Mouse (Mus musculus) hindbrain, embryonic 15.5 days (tissue): ENCODE measurements at regions not wholly inside any gene's neighbourhood (a gene's known extent, or its start where the extent isn't known, plus 50 kb on each side); places are given as distances from the start of the nearest gene placed in this dataset.
"Not testable (repeated sequence)": the region's sequence is repeated elsewhere in the genome, so short reads cannot be mapped to it uniquely, and the experiment has no call there.

Source experiments
- ATAC-seq: fragments of 200-750 bp; cut with Nextera tagmentation; 2 replicates; pipeline ENCODE4 v1.8.0; 2017; ENCODE audit warnings: low read depth, moderate number of reproducible peaks, moderate TSS enrichment; ENCODE audit not compliant: low FRiP score
- H3K27ac ChIP-seq: fragments of 300-500 bp; sonication (generic); replicated peaks from 2 replicates; pipeline ENCODE4 v1.5.1; 2015; ENCODE audit warnings: mild to moderate bottlenecking, inconsistent platforms
- H3K27me3 ChIP-seq: fragments of 300-500 bp; sonication (generic); 2 replicates; pipeline ENCODE4 v1.6.1; 2015; ENCODE audit warnings: control low read depth, inconsistent platforms
- H3K36me3 ChIP-seq: fragments of 300-500 bp; sonication (generic); 2 replicates; pipeline ENCODE4 v1.6.1; 2015; ENCODE audit warnings: control low read depth, inconsistent platforms
- H3K4me1 ChIP-seq: fragments of 300-500 bp; sonication (generic); replicated peaks from 2 replicates; pipeline ENCODE4 v1.6.1; 2015; ENCODE audit warnings: control low read depth, inconsistent platforms
- H3K4me2 ChIP-seq: fragments of 300-500 bp; sonication (generic); 2 replicates; pipeline ENCODE4 v1.6.1; 2015; ENCODE audit warnings: moderate library complexity, mild to moderate bottlenecking, inconsistent platforms
- H3K4me3 ChIP-seq: fragments of 300-500 bp; sonication (generic); 2 replicates; pipeline ENCODE4 v1.5.1; 2015; ENCODE audit warnings: mild to moderate bottlenecking, inconsistent platforms
- H3K9ac ChIP-seq: fragments of 300-500 bp; sonication (generic); 2 replicates; pipeline ENCODE4 v1.6.1; 2015; ENCODE audit warnings: inconsistent platforms
- H3K9me3 ChIP-seq: fragments of 300-500 bp; sonication (generic); 2 replicates; pipeline ENCODE4 v1.6.1; 2016; ENCODE audit warnings: control low read depth, inconsistent platforms
- WGBS: fragments of 180-500 bp; shearing (Covaris S2); methylation state at CpG from one replicate; pipeline ENCODE4 v1.1.7; 2015; 5-methylcytosine and 5-hydroxymethylcytosine counted together

DNA sequence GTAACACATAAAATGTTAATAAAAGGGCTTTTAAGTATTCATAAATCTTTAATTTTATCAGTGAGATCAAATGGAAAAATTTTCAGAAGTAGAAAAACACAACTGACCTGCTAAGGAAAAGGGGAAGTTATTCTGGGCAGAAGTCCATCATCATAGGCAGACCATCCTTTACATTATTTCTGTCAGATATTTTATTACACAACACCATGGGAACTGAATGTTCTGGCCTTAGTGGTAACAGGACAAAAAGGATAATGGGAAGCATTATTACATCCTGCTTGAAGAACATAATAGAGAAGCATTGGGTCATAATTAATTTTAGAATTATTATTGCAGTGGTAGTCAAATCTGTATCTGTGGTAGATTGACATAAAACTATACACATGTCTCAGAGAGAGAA lies 603.5 kb upstream of the Gje1 start:
- no peak overlapping the region for H3K27ac ChIP-seq
- no peaks in the 10 kb centered on the region for H3K4me1 ChIP-seq
- H3K9me3 ChIP-seq, result no peaks in the 10 kb centered on the region
- no peak overlapping the region for H3K4me3 ChIP-seq
- no peak overlapping the region for H3K4me2 ChIP-seq
- H3K9ac ChIP-seq, result no peak overlapping the region
- no peak for ATAC-seq
- no peaks in the 10 kb centered on the region for H3K36me3 ChIP-seq
- no peaks in the 10 kb centered on the region for H3K27me3 ChIP-seq

DNA sequence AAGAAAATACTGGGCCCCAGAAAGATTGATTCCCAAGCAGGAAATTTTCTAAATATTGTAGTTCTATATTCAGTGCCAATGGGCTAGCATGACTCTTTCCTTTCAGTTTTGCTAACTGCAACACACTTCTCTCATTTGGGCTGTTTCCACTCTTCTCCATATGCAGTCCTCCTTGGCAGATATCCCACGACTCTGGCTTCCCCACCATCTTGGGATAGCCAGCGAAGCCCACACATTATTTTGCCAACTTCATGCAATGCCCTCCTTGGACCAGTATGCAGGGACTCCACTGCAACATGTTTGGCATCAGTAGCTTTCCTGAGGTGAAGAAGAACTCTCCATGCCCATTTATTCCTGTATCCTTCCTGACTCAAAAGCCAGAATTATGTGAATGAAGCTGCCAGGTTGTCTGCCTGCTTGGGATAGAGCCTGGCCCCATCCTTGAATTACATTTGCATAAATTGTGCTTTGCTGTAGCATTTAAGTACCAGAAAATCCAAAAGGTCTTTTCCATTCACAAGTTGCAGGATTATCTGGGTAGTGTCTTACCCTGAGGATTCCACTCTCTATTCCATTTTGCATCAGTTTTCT lies 599.1 kb upstream of the Gje1 start:
- Histone ChIP-seq H3K27me3 (no peaks in the 10 kb centered on the region), H3K27ac (no peak overlapping the region), H3K9ac (no peak overlapping the region), H3K36me3 (no peaks in the 10 kb centered on the region), H3K4me3 (no peak overlapping the region), H3K4me1 (no peaks in the 10 kb centered on the region), H3K9me3 (no peaks in the 10 kb centered on the region), H3K4me2 (no peak overlapping the region)
- WGBS, result 85% methylated on average over 2 of the region's 2 CpGs
- no peak for ATAC-seq

DNA sequence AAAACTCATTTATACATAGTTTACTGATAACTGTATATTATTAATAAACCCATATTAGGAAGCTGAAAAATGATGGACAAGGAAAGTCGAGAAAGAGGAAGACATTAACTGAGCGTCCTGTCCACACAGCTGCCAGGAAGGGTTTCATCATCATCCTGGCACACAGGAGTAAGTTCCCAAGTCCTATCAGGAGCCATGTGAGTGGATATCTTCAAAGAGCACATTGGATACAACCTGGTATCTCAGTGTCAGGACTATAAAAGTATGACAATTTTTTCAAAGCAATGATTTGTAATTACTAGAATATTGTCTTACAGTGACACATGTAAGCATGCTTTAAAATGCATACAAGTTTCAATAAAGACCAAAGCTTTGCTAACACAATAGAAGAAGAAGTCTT lies 592.6 kb upstream of the Gje1 start:
- Histone ChIP-seq H3K9me3 (no peaks in the 10 kb centered on the region), H3K36me3 (no peaks in the 10 kb centered on the region), H3K4me1 (no peaks in the 10 kb centered on the region), H3K4me3 (no peak overlapping the region), H3K4me2 (no peak overlapping the region), H3K27ac (no peak overlapping the region), H3K9ac (no peak overlapping the region), H3K27me3 (no peaks in the 10 kb centered on the region)
- 85% methylated on average over 2 of the region's 2 CpGs for WGBS
- ATAC-seq, result no peak

DNA sequence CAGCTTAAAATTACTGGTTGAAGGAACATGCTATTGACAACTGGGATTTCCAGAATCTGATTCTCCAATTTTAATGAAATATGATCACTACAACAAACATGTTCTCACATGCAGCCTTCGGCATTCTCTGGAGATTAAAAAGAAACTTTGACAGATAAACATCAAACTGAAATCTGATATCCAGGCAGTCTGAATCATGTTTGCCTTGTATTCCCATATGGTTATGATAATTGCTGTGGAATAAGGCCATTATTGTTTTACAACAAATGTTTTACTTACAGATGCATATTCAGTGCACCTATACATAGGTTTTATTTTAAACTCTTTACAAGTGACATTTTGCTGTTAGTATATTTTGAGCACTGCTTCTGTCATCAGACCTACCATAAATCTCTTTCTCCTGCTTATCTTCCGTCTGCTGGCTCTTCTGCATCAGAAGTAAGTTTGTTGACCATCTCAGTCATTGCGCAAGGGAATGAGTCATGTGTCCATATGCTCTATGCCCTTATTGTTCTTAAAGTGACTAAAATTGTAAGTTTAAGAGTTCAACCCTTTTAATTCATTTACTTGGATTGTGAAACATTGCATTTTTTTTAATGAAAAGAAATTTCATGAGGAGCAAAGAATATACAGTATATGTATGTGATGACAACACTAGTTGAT lies 587.9 kb upstream of the Gje1 start:
- no peak overlapping the region for H3K4me3 ChIP-seq
- no peaks in the 10 kb centered on the region for H3K27me3 ChIP-seq
- H3K27ac ChIP-seq, result no peak overlapping the region
- H3K9ac ChIP-seq, result no peak overlapping the region
- no peaks in the 10 kb centered on the region for H3K9me3 ChIP-seq
- peaks cover under 1% of the 10 kb centered on the region; the same call in 1 of the 2 replicates for H3K4me1 ChIP-seq
- H3K4me2 ChIP-seq, result no peak overlapping the region
- H3K36me3 ChIP-seq, result no peaks in the 10 kb centered on the region
- 86% methylated on average over 3 of the region's 3 CpGs for WGBS
- ATAC-seq, result no peak

DNA sequence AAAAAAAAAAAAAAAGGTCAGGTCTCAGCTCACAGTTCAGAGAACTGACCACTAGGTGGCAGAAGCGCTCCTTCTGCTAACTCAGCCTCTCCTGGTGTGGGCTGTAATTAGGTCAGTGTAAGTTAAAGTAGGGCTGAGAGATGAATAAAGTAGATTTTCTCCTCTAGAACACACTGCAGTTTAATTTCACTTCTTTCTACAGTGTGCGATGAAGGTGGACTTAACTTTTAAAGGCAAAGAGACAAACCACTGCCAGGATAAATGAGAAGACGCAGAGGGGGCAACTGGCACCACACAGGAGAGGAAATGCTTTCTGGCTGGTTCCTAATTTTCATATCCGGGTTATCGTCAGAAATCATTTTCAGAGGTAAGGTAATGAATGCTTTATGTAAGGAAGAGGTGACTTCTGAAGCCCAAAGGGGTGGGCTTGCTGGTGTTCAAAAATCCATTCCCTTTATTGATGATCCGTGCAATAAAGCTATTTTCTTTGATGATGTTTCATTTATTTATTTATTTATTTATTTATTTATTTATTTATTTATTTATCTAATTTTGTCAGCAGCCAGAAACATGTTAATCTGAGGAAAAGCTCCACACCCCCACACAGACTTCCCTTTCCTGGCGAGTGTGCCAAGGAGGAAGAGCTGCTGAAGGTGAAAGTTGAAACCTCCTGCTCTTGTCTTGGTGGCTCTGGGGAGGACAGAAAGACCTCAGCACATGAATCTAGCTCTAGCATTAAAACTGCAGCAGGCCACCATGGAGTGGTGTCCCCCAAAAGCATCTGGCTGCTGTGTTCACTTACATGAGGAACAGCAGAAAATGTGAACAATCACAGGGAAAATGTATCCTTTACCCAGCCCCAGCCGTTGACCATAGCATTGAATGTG lies 582.4 kb upstream of the Gje1 start:
- Histone ChIP-seq H3K4me1 (peaks cover 10% of the 10 kb centered on the region), H3K4me3 (peak overlapping the region; percentile 17; the same call in 1 of the 2 replicates), H3K27me3 (no peaks in the 10 kb centered on the region), H3K36me3 (no peaks in the 10 kb centered on the region), H3K9me3 (no peaks in the 10 kb centered on the region), H3K9ac (no peak overlapping the region), H3K27ac (peak overlapping the region; percentile 72), H3K4me2 (peak overlapping the region; percentile 44)
- WGBS, result 38% methylated on average over 8 of the region's 8 CpGs
- ATAC-seq, result peak; percentile 95

DNA sequence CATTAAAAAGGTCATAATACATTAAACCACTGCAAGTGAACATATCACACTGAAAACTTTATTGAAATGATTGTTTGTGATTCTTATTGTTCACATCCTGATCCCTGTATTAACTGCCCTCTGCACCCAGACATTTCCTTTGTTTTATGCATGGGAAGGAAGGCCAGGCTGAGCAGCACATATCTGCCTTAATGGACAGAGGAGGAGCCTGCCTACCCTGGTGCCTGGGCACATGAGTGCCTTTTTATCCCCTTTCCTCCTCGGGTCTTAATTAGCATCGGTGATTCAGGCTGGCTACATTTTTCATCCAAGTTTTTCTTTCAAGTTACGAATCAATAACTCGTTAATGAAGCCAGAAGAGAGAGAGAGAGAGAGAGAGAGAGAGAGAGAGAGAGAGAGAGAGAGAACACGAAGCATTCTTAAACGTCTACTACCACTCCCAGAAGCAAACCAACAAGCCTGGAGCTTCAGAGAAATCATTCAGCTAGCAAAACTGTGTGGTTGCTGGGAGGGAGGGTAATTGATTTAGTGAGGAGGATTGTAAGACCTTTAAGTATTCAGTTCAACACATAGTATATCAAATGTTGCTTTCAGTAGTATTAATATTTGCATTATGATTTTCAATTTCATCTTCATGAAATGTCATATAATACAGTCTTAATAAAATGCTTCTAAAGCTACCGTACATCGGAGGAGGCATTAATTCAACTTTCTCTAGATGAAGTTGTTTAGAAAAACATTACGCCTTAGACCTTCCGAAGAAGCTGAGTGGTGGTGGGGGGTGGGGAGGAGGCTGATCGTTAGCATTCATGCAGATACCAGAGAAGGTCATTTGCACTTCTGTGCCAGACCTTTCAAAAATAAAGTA lies 581.6 kb upstream of the Gje1 start:
- no peak for ATAC-seq
- Histone ChIP-seq H3K4me2 (peak overlapping the region; percentile 44), H3K9me3 (no peaks in the 10 kb centered on the region), H3K36me3 (no peaks in the 10 kb centered on the region), H3K27me3 (no peaks in the 10 kb centered on the region), H3K4me3 (peak overlapping the region; percentile 17; the same call in 1 of the 2 replicates), H3K27ac (peak overlapping the region; percentile 34; the same call in 1 of the 2 replicates), H3K4me1 (peaks cover 10% of the 10 kb centered on the region), H3K9ac (no peak overlapping the region)
- WGBS, result 21% methylated on average over 11 of the region's 11 CpGs

DNA sequence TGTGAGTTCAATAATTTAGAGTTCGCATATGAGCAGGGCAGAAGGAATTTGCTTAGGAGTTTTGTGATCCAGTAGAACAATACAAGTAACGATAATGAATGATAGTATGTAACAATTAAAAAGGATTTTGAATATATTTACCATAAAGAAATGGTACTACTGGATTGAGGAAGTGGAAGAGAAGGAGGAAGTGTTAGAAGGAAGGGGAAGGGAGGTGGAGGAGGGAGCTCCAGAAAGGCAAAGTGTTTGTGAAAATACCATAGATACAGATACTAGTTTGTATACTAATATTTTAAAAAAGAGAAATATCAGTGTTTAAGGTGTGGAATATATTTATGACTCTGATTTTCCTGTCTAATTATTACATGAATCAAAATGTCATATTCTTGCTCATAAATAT lies 579.2 kb upstream of the Gje1 start:
- no peak overlapping the region for H3K4me3 ChIP-seq

DNA sequence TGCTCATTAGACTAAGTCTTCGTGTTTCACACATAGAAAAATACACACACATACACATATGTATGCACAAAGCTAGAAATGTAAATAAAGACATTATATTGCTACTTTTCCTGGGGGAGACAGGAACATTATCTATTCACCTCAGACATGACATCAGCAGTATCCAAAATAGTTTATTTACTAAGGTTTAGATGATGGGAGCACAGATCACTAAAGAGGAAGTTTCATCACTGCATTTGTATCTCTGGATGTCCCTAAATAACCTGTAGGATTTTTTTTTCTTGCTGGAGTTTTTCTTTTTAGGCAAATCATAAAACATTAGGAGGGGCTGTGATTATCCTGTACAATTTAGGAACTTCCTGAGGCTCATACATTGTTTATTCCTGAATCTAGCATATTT lies 576.1 kb upstream of the Gje1 start:
- ATAC-seq, result no peak
- Histone ChIP-seq H3K27me3 (no peaks in the 10 kb centered on the region), H3K9ac (no peak overlapping the region), H3K4me1 (no peaks in the 10 kb centered on the region), H3K27ac (no peak overlapping the region), H3K9me3 (no peaks in the 10 kb centered on the region), H3K4me3 (no peak overlapping the region), H3K36me3 (no peaks in the 10 kb centered on the region), H3K4me2 (no peak overlapping the region)
- 81% methylated on average over 1 of the region's 1 CpGs for WGBS

More for the DNA sequence above, 579.2 kb upstream of the Gje1 start:
- H3K4me1 ChIP-seq, result peaks cover 10% of the 10 kb centered on the region
- H3K9me3 ChIP-seq, result no peaks in the 10 kb centered on the region
- H3K9ac ChIP-seq, result no peak overlapping the region
- H3K27ac ChIP-seq, result no peak overlapping the region
- no peak for ATAC-seq
- no peaks in the 10 kb centered on the region for H3K27me3 ChIP-seq
- H3K36me3 ChIP-seq, result no peaks in the 10 kb centered on the region
- H3K4me2 ChIP-seq, result no peak overlapping the region
- WGBS, result 90% methylated on average over 2 of the region's 2 CpGs

DNA sequence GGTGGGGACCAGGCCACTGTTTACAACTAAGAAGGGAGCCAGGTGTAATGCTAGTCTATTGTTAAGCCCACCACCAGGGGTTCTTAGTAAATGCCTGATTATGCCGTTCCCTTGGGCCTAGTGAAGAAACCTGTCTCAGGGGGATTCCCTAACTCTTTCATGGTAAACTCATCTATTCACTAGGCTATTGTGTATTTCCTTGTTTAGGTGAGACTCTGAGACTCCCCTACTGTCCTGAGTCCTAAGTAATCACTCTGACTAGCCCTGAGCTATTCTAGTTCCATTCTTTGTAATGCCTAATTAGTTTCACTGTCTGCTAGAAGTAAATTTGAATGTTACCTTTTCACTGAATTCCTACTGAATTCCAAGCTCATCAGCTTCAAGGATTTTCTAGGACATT lies 545.3 kb upstream of the Gje1 start:
- not testable (repeated sequence) for H3K36me3 ChIP-seq, H3K9me3 ChIP-seq, ATAC-seq, H3K27ac ChIP-seq, H3K4me1 ChIP-seq, H3K27me3 ChIP-seq, H3K9ac ChIP-seq, H3K4me3 ChIP-seq, H3K4me2 ChIP-seq
- 52% methylated on average over 1 of the region's 1 CpGs for WGBS

DNA sequence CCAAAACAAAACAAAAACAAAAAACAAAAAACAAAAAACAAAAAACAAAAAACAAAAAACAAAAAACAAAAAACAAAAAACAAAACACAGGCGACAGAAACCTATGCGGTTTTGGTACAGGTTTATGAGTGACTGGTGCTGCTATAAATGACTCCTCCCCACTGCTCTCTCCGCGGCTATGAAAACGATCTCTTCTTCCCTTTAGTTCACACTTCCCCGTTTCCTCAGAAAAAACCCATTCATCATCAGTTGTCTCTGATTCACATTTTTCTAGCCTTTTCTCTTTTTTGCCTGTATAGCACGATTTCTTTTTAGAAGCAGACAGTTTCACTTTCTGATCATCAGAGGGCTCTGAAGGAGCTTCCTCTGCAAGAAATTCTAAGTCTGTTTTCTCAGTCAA lies 544.3 kb upstream of the Gje1 start:
- not testable (repeated sequence) for H3K4me3 ChIP-seq, H3K9me3 ChIP-seq, H3K36me3 ChIP-seq, ATAC-seq, H3K27me3 ChIP-seq, H3K9ac ChIP-seq, H3K4me1 ChIP-seq, H3K4me2 ChIP-seq, H3K27ac ChIP-seq
- 90% methylated on average over 7 of the region's 7 CpGs for WGBS

DNA sequence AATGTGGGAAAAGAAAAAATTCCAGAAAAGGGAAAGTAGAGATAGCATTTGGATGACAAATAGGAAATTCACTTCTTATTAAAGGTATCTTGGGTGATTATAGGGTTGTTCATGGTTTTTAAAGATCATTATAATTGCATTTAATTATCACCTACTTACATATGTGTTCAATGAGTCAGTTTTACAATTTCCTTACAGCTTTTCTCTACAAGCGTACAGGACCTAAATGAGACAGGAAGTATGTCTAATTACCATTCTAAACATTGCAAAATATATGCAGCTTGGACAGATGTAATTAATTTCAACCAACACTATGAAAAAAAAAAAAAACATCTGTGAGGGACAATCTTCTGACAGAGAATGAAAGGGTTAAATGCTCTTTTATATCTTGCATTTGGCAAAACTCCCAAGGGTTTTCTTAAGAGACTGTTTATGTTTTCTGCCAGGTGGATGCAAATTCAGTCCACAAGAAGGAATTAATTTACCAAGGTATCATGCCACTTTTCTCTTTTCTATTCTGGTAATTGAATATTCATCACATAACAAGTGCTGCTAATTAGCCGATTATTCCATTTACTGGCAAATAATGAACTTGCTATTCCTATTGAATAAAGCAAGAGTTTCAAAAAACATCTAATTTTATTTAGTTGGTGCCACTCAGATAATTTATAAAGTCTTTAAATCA lies 531.5 kb upstream of the Gje1 start:
- no peaks in the 10 kb centered on the region for H3K36me3 ChIP-seq
- no peaks in the 10 kb centered on the region for H3K4me1 ChIP-seq
- H3K27ac ChIP-seq, result no peak overlapping the region
- 67% methylated on average over 2 of the region's 2 CpGs for WGBS
- H3K4me3 ChIP-seq, result no peak overlapping the region
- no peak overlapping the region for H3K9ac ChIP-seq
- no peak for ATAC-seq
- no peaks in the 10 kb centered on the region for H3K9me3 ChIP-seq
- H3K4me2 ChIP-seq, result no peak overlapping the region
- H3K27me3 ChIP-seq, result no peaks in the 10 kb centered on the region
